Mouse (Mus musculus) liver, embryonic 14.5 days (tissue): ENCODE results near the gene Lmntd2. TPM values are rescaled to one million over a fixed set of nuclear protein-coding genes. Genes with fewer than 3 reads are reported as not detected.

Experiments
- ATAC-seq: fragments of 200-750 bp; cut with Nextera tagmentation; 2 replicates; pipeline ENCODE4 v1.8.0; 2017; ENCODE audit warnings: moderate number of reproducible peaks, mild to moderate bottlenecking, moderate library complexity; ENCODE audit not compliant: insufficient read depth
- DNase-seq, 3 experiments: peaks; one replicate each; pipeline ENCODE4 v3.0.0-alpha.2; 2012 to 2013; ENCODE audit warnings: low read depth in 3 of 3, low spot score in 3 of 3
- H3K27ac ChIP-seq: fragments of 300-500 bp; sonication (generic); 2 replicates; pipeline ENCODE4 v1.5.1; 2014; ENCODE audit warnings: moderate library complexity, mild to moderate bottlenecking, control low read depth, inconsistent platforms
- H3K27me3 ChIP-seq: fragments of 300-500 bp; sonication (generic); 2 replicates; pipeline ENCODE4 v1.6.1; 2014; ENCODE audit warnings: mild to moderate bottlenecking, low read length, moderate library complexity; ENCODE audit not compliant: control insufficient read depth, insufficient read depth
- H3K36me3 ChIP-seq: fragments of 300-500 bp; sonication (generic); replicated peaks from 2 replicates; pipeline ENCODE4 v1.6.1; 2014; ENCODE audit warnings: low read depth; ENCODE audit not compliant: control insufficient read depth, insufficient read depth
- H3K4me1 ChIP-seq, 2 experiments: fragments of 200-500 bp in 1 of 2; fragments of 300-500 bp in 1 of 2; sonication (generic) in 1 of 2; replicated peaks; 2 replicates each; pipeline ENCODE4 v1.6.1; 2012 to 2014; ENCODE audit warnings: antibody characterized with exemption in 1 of 2, inconsistent platforms in 1 of 2, low read length in 1 of 2; ENCODE audit not compliant: control insufficient read depth in 2 of 2, insufficient read depth in 2 of 2
- H3K4me2 ChIP-seq: fragments of 300-500 bp; sonication (generic); 2 replicates; pipeline ENCODE4 v1.6.1; 2014; ENCODE audit warnings: low read depth, mild to moderate bottlenecking, control low read depth, moderate library complexity
- H3K4me3 ChIP-seq, 2 experiments: fragments of 200-500 bp in 1 of 2; fragments of 300-500 bp in 1 of 2; sonication (generic) in 1 of 2; 2 replicates each; pipeline ENCODE4 v1.5.1; 2012 to 2014; ENCODE audit warnings: low read depth in 2 of 2, low read length in 2 of 2, mild to moderate bottlenecking in 2 of 2, control low read depth in 1 of 2, inconsistent platforms in 1 of 2, moderate library complexity in 1 of 2; ENCODE audit not compliant: insufficient read depth in 1 of 2
- H3K9ac ChIP-seq: fragments of 300-500 bp; sonication (generic); replicated peaks from 2 replicates; pipeline ENCODE4 v1.6.1; 2014; ENCODE audit warnings: mild to moderate bottlenecking, control low read depth, moderate library complexity
- H3K9me3 ChIP-seq: fragments of 300-500 bp; sonication (generic); 2 replicates; pipeline ENCODE4 v1.6.1; 2016; ENCODE audit warnings: low read length, mixed read lengths; ENCODE audit not compliant: control insufficient read depth
- CTCF ChIP-seq: IDR thresholded peaks from 2 replicates; pipeline ENCODE4 v1.5.1; 2016; ENCODE audit warnings: antibody characterized with exemption, low read depth, control low read depth
- EP300 ChIP-seq: IDR thresholded peaks from 2 replicates; pipeline ENCODE4 v1.6.1; 2016; ENCODE audit warnings: antibody characterized with exemption, low read depth
- WGBS: fragments of 180-500 bp; shearing (Covaris S2); extraction: QIAGEN DNeasy Blood & Tissue Kit; methylation state at CpG from one replicate; pipeline ENCODE4 v1.1.7; 2014; ENCODE audit not compliant: insufficient replicate concordance; 5-methylcytosine and 5-hydroxymethylcytosine counted together
- polyA plus RNA-seq, 2 experiments: library from polyadenylated mRNA; depleted of rRNA in 1 of 2; stranded (reverse) in 1 of 2; unstranded in 1 of 2; fragments of >200 nt; fragmentation: Nextera tagmentation in 1 of 2; extraction: Ambion mirVana in 1 of 2; gene quantifications; 2 replicates each; pipeline versions ENCODE4 v1.2.1 to v1.2.3; 2012 to 2014

Gene Lmntd2
- polyA plus RNA-seq, 2 experiments, result 0.25 to 2.0 TPM

GRCm38 (mm10) chr7:141231551-141231950 lies 17.7 kb upstream of the Lmntd2 start:
- H3K4me1 ChIP-seq, result peaks cover 8 to 12% of the 10 kb centered on the region in 2 experiments

DNA sequence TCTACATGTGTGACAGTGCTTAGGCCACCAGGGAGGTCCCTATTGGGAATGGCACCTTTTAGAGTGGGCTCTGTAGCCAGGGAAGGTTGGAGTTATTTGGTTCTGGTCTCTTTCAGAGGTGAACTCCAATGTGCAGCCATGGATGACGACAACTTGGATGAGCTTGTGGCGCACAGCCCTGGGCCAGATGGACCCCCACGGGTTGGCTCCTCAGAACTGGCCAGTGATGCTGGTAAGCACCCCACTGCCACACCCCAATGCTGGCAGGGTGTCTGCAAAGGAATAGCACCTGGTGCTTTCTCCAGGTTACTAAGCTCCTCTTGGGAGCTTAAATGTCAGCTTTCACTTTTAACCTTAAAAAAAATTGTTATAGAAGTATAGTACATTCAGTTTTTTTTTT lies 17.2 kb upstream of the Lmntd2 start:
- 88% methylated on average over 3 of the region's 3 CpGs for WGBS
- TF ChIP-seq CTCF (no peak), EP300 (no peak)
- Histone ChIP-seq H3K4me3 (no peak overlapping the region), H3K27me3 (no peaks in the 10 kb centered on the region), H3K4me2 (no peak overlapping the region), H3K9me3 (no peaks in the 10 kb centered on the region), H3K27ac (no peak overlapping the region), H3K36me3 (peaks cover 49% of the 10 kb centered on the region), H3K9ac (no peak overlapping the region), H3K4me1 (peaks cover 8 to 12% of the 10 kb centered on the region in 2 experiments)
- DNase-seq (no peak), ATAC-seq (no peak)

More at GRCm38 (mm10) chr7:141231551-141231950, 17.7 kb upstream of the Lmntd2 start:
- H3K27me3 ChIP-seq, result no peaks in the 10 kb centered on the region
- ATAC-seq (no peak), DNase-seq (no peak)
- H3K9me3 ChIP-seq, result no peaks in the 10 kb centered on the region
- no peak for TF ChIP-seq EP300
- TF ChIP-seq CTCF, result no peak
- H3K4me3 ChIP-seq, result no peak overlapping the region
- peaks cover 53% of the 10 kb centered on the region for H3K36me3 ChIP-seq
- no peak overlapping the region for H3K4me2 ChIP-seq
- H3K9ac ChIP-seq, result no peak overlapping the region
- 83% methylated on average over 10 of the region's 10 CpGs for WGBS
- no peak overlapping the region for H3K27ac ChIP-seq

- peaks cover 46% of the 10 kb centered on the region for H3K36me3 ChIP-seq
- no peaks in the 10 kb centered on the region for H3K27me3 ChIP-seq
- peak overlapping the region; percentile 74 for H3K4me2 ChIP-seq
- TF ChIP-seq EP300, result no peak
- DNase-seq (no peak), ATAC-seq (no peak)
- peak overlapping the region in 1 of 2 experiments; percentile 95; a peak in 1 of 4 replicates for H3K4me3 ChIP-seq
- H3K4me1 ChIP-seq, result peaks cover 8 to 12% of the 10 kb centered on the region in 2 experiments
- H3K27ac ChIP-seq, result no peak overlapping the region
- 89% methylated on average over 4 of the region's 4 CpGs for WGBS
- H3K9me3 ChIP-seq, result no peaks in the 10 kb centered on the region
- peak overlapping the region; percentile 97 for H3K9ac ChIP-seq
These were observed 16.7 kb upstream of the Lmntd2 start for GRCm38 (mm10) chr7:141230570-141230969.

DNA sequence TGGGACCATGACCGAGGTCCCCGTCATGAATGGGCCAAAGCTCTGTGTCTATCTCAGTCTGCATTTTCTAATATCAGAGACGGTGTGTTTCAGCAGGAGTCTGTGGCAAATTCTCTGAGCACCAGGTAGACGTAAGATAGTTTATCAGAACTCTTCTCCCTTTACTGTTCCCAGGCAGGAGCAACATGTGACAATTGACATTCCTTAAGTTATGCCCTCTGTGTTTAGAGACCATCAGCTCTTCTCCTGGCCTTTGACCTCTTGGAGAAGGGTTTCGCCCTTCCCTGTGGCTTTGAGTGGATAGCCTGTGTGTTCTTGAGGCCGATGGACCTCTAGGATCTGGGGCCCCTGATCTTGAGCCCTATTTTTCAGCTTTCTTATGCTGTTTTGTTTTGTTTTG lies 15.8 kb upstream of the Lmntd2 start:
- Histone ChIP-seq H3K9ac (peak overlapping the region; percentile 97), H3K4me3 (peak overlapping the region; percentile 92 to 95), H3K27me3 (no peaks in the 10 kb centered on the region), H3K4me1 (peaks cover 8 to 12% of the 10 kb centered on the region in 2 experiments), H3K36me3 (peaks cover 37% of the 10 kb centered on the region), H3K27ac (no peak overlapping the region), H3K9me3 (no peaks in the 10 kb centered on the region), H3K4me2 (peak overlapping the region; percentile 74)
- ATAC-seq (no peak), DNase-seq (no peak)
- TF ChIP-seq EP300 (no peak), CTCF (no peak)
- WGBS, result 29% methylated on average over 6 of the region's 6 CpGs

DNA sequence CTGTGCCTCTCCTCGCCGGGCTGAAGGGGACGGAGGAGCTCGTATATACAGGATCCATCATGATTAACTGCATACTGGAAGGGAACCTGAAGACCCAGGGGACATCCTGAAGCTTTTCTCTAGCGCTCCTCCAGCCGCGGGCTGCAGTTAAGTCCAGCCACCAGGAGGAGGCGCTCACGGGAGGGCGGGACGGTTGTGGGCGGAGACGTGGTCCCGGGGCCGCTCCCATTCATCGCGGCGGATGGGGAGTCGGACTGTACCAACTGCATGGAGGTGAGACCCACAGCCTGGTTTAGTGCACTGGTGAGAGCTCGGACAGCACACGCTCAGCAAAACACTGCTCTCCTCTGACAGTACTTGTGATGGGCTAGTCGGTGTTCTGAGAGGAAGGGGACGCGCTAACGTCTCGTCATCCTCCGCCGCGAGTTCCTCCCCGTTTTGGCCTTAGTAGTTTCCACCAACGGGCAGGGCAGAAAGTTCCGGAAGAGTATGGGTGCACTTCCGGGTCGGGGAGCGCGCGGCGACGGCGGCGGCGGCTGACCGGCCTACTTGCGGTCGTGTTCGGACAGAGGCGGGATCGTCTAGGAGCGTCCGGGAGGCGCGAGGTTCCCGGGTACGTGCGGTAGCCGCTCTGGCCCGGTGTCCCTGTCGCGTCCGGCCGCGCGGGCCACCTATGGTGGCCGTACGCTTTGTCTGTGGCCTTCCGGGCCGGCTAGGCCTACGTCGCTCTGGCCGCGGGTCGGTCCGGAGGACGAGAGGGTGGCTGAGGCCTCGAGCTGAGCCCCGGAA lies 14.6 kb upstream of the Lmntd2 start, which contains the start of gene Phrf1:
Gene Phrf1 (plus strand): TSS at position 506 of the 789 bp plus-strand sequence.
- peak within 1 kb of the TSS; percentile 74 for H3K27ac ChIP-seq
- peak; percentile 79 to 82 (median 80) for DNase-seq
- H3K27me3 ChIP-seq, result no peaks in the 10 kb centered on the region
- peak within 1 kb of the TSS; percentile 97 for H3K9ac ChIP-seq
- peak within 1 kb of the TSS; percentile 74 for H3K4me2 ChIP-seq
- peaks cover 8 to 12% of the 10 kb centered on the region in 2 experiments for H3K4me1 ChIP-seq
- no peaks in the 10 kb centered on the region for H3K9me3 ChIP-seq
- peak; percentile 92 for ATAC-seq
- TF ChIP-seq EP300 (peak; percentile 58; the same call in 1 of the 2 replicates), CTCF (peak; percentile 100)
- H3K4me3 ChIP-seq, result peak within 1 kb of the TSS; percentile 92 to 95
- under 1% methylated on average over 76 of the region's 76 CpGs for WGBS
- H3K36me3 ChIP-seq, result peaks cover 26% of the 10 kb centered on the region
